Mouse (Mus musculus): ENCODE results near the gene Twf2.

DNA sequence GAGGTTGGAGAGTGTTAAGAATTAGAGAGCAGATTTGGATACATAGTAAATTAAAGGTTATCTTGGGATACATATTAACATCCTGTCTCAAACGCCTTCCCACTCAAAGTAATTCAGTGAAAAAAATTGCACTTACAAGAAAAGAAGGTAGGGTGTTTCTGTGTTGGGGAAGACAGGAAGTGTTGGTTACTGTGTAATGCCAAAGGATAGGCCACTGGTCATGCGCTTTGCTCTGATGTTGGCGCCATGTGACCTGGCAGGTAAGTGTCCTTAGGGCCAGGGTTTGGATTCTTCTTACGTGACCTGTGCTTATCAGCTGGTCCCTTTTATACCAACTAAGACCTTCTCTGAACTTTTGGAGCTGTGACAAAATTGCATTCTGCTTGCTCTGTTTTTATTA lies 20.8 kb upstream of the Twf2 start:
- no peak for TF ChIP-seq POLR2A (IDR thresholded peaks at IDR 0.05; ENCODE audit: insufficient read depth, low read depth, low read length)
- no peak for TF ChIP-seq CTCF (IDR thresholded peaks at IDR 0.05)
- no peak for TF ChIP-seq EP300 (IDR thresholded peaks at IDR 0.05; ENCODE audit: insufficient read depth, low read depth, low read length)
